Comparison of ENCODE assay signal across 28 mouse cellular contexts in genomic region chr11:45820930-45821329, GRCm38 (mm10). TPM values are rescaled to one million over a fixed set of nuclear protein-coding genes. Genes with fewer than 3 reads are reported as not detected.
DNase-seq lines count a peak whose midpoint lies in the region; ATAC-seq and TF ChIP-seq lines count a peak whose summit lies in the region.
"Had no signal": no experiment of that assay in that cellular context is flagged by ENCODE, and none has a peak within 500 bp of the region (broad histone marks: within the 10 kb centered on the region; RNA-seq: fewer than 3 reads in every experiment).

No protein-coding gene starts in this region.

- no peak overlapping the region for H3K9ac ChIP-seq in liver, embryonic 13.5 days
- H3K9ac ChIP-seq in liver, embryonic 11.5 days (ENCODE audit: low read depth, low read length): no peak overlapping the region
- no peak overlapping the region for H3K9ac ChIP-seq in stomach, postnatal 0 days (ENCODE audit: low read length)
- H3K9ac ChIP-seq: embryonic facial prominence, embryonic 13.5 days; embryonic facial prominence, embryonic 15.5 days; forebrain, embryonic 13.5 days; forebrain, embryonic 15.5 days; forebrain, postnatal 0 days had no signal

- H3K4me1 ChIP-seq in liver, embryonic 13.5 days (replicated peaks): peaks cover 7% of the 10 kb centered on the region; the same call in 1 of the 2 replicates
- no peaks in the 10 kb centered on the region for H3K4me1 ChIP-seq in liver, embryonic 11.5 days (replicated peaks; ENCODE audit: control insufficient read depth, insufficient read depth, low read length)
- no peaks in the 10 kb centered on the region for H3K4me1 ChIP-seq in stomach, postnatal 0 days (replicated peaks; ENCODE audit: control insufficient read depth, insufficient read depth)
- H3K4me1 ChIP-seq: embryonic facial prominence, embryonic 13.5 days; embryonic facial prominence, embryonic 15.5 days; forebrain, embryonic 13.5 days; forebrain, embryonic 15.5 days had no signal

- no peaks in the 10 kb centered on the region for H3K9me3 ChIP-seq in liver, embryonic 13.5 days (replicated peaks)
- H3K9me3 ChIP-seq in liver, embryonic 11.5 days (ENCODE audit: control insufficient read depth, low read length): no peaks in the 10 kb centered on the region
- H3K9me3 ChIP-seq in stomach, postnatal 0 days (ENCODE audit: control insufficient read depth, low read length): no peaks in the 10 kb centered on the region
- H3K9me3 ChIP-seq: embryonic facial prominence, embryonic 13.5 days; embryonic facial prominence, embryonic 15.5 days; forebrain, embryonic 13.5 days; forebrain, embryonic 15.5 days; G1E had no signal

- TF ChIP-seq CTCF in stomach, postnatal 0 days (IDR thresholded peaks at IDR 0.05; ENCODE audit: low read depth): no peak

- WGBS in liver, embryonic 13.5 days (ENCODE audit: insufficient replicate concordance): 71% methylated on average over 6 of the region's 6 CpGs
- whole genome bisulfite sequencing in liver, embryonic 11.5 days: 81% methylated on average over 6 of the region's 6 CpGs
- 81% methylated on average over 6 of the region's 6 CpGs for WGBS in stomach, postnatal 0 days

- ATAC-seq in liver, embryonic 13.5 days (ENCODE audit: low read depth): no peak
- no peak for ATAC-seq in liver, embryonic 11.5 days (replicated peaks; ENCODE audit: low FRiP score)
- ATAC-seq in megakaryocyte, adult 5-6 weeks (ENCODE audit: poor library complexity, severe bottlenecking): peak; percentile 54
- ATAC-seq in stomach, postnatal 0 days (ENCODE audit: low FRiP score, low TSS enrichment): peak; percentile 72
- ATAC-seq: CD4-positive, CD25-positive, alpha-beta regulatory T cell, adult 4 months; forebrain, embryonic 13.5 days; forebrain, embryonic 15.5 days; forebrain, postnatal 0 days had no signal

- H3K36me3 ChIP-seq in liver, embryonic 13.5 days: no peaks in the 10 kb centered on the region
- H3K36me3 ChIP-seq in liver, embryonic 11.5 days (ENCODE audit: control insufficient read depth, insufficient read depth, low read length): no peaks in the 10 kb centered on the region
- no peaks in the 10 kb centered on the region for H3K36me3 ChIP-seq in stomach, postnatal 0 days (ENCODE audit: control insufficient read depth, insufficient read depth, low read length)
- H3K36me3 ChIP-seq: embryonic facial prominence, embryonic 13.5 days; embryonic facial prominence, embryonic 15.5 days; forebrain, embryonic 15.5 days; G1E had no signal

- no peak for TF ChIP-seq EP300 in stomach, postnatal 0 days (optimal IDR thresholded peaks at IDR 0.05)

- no peaks in the 10 kb centered on the region for H3K27me3 ChIP-seq in liver, embryonic 13.5 days
- no peaks in the 10 kb centered on the region for H3K27me3 ChIP-seq in liver, embryonic 11.5 days (replicated peaks; ENCODE audit: control insufficient read depth, insufficient read depth, low read length)
- no peaks in the 10 kb centered on the region for H3K27me3 ChIP-seq in stomach, postnatal 0 days (ENCODE audit: control insufficient read depth, insufficient read depth, low read length)
- H3K27me3 ChIP-seq: CH12.LX; embryonic facial prominence, embryonic 13.5 days; embryonic facial prominence, embryonic 15.5 days; forebrain, embryonic 13.5 days; forebrain, embryonic 15.5 days had no signal

- H3K4me2 ChIP-seq in liver, embryonic 13.5 days: no peak overlapping the region
- no peak overlapping the region for H3K4me2 ChIP-seq in liver, embryonic 11.5 days
- H3K4me2 ChIP-seq in stomach, postnatal 0 days (replicated peaks; ENCODE audit: low read depth): no peak overlapping the region
- H3K4me2 ChIP-seq: embryonic facial prominence, embryonic 13.5 days; embryonic facial prominence, embryonic 15.5 days; forebrain, embryonic 13.5 days; forebrain, embryonic 15.5 days had no signal

- H3K27ac ChIP-seq in liver, embryonic 13.5 days: peak overlapping the region; percentile 35; the same call in 1 of the 2 replicates
- H3K27ac ChIP-seq in liver, embryonic 11.5 days (ENCODE audit: low read depth, low read length): no peak overlapping the region
- H3K27ac ChIP-seq in stomach, postnatal 0 days (replicated peaks): no peak overlapping the region
- H3K27ac ChIP-seq: embryonic facial prominence, embryonic 13.5 days; forebrain, embryonic 13.5 days; forebrain, embryonic 15.5 days had no signal

- DNase-seq in liver, embryonic 13.5 days: no peak
- DNase-seq in liver, embryonic 11.5 days (ENCODE audit: low spot score): no peak
- peak; percentile 8 for DNase-seq in NIH3T3 (ENCODE audit: low read depth)
- DNase-seq in stomach, postnatal 0 days (ENCODE audit: low spot score): peak; percentile 38
- DNase-seq in layer of hippocampus, adult 9-11 months: no peak
- no peak for DNase-seq in layer of hippocampus, adult 11-12 months (ENCODE audit: low spot score)
- no peak for DNase-seq in heart, adult 11 months
- DNase-seq: adrenal gland, adult 2 months; adrenal gland, postnatal 10 days; adrenal gland, postnatal 25 days; B cell, adult 2 months; cerebellum, adult 11 months; cerebellum, adult 18-20 months; cerebellum, adult 8-10 months; cerebellum, adult 9-11 months; cerebellum, postnatal 14 days; cerebellum, postnatal 36 days; embryo, embryonic 11 days; forebrain, postnatal 0 days had no signal

- H3K4me3 ChIP-seq in liver, embryonic 13.5 days (replicated peaks): no peak overlapping the region
- no peak overlapping the region for H3K4me3 ChIP-seq in liver, embryonic 11.5 days (ENCODE audit: low read depth, low read length)
- no peak overlapping the region for H3K4me3 ChIP-seq in stomach, postnatal 0 days (ENCODE audit: low read depth, low read length)
- H3K4me3 ChIP-seq: embryonic facial prominence, embryonic 13.5 days; embryonic facial prominence, embryonic 15.5 days; erythroblast, embryonic 14.5 days; forebrain, embryonic 13.5 days; forebrain, embryonic 15.5 days had no signal

RNA-seq across cellular contexts. Expression of gene Clint1, which starts 30.9 kb away (rescaled TPM):
- 57.4 and 71.8 TPM in 2 replicates for polyA plus RNA-seq in liver, embryonic 13.5 days (2015; fragmentation: Nextera tagmentation; extraction: Ambion mirVana)
- 102 and 113 TPM in 2 replicates for polyA plus RNA-seq in liver, embryonic 11.5 days (2014; fragmentation: Nextera tagmentation; extraction: Ambion mirVana)
- total RNA-seq in megakaryocyte, adult 5-6 weeks (2015): 146 and 147 TPM in 2 replicates
- total RNA-seq in megakaryocyte, adult 5-6 weeks (2017): 172 and 194 TPM in 2 replicates
- 56.5 and 56.8 TPM in 2 replicates for polyA plus RNA-seq in stomach, postnatal 0 days (2015; fragmentation: Nextera tagmentation; extraction: Ambion mirVana)

Comparison
In these comparisons a context has a peak if more than half of its experiments do, and no peak if none do; other contexts are left out.
1. ATAC-seq: peak in megakaryocyte, adult 5-6 weeks (single experiment) and stomach, postnatal 0 days (single experiment); none in liver, embryonic 13.5 days (single experiment) and liver, embryonic 11.5 days (single experiment).
2. DNase-seq: peak in NIH3T3 (single experiment) and stomach, postnatal 0 days (single experiment); none in liver, embryonic 13.5 days (single experiment), liver, embryonic 11.5 days (single experiment), layer of hippocampus, adult 9-11 months (single experiment), layer of hippocampus, adult 11-12 months (single experiment) and heart, adult 11 months (single experiment).